Mouse (Mus musculus): ENCODE results near the gene Dnph1.

Gene Dnph1

GRCm38 (mm10) chr17:46503847-46504638, 7.5 kb downstream of the Dnph1 start:
- no peak for DNase-seq (ENCODE audit: low spot score)

DNA sequence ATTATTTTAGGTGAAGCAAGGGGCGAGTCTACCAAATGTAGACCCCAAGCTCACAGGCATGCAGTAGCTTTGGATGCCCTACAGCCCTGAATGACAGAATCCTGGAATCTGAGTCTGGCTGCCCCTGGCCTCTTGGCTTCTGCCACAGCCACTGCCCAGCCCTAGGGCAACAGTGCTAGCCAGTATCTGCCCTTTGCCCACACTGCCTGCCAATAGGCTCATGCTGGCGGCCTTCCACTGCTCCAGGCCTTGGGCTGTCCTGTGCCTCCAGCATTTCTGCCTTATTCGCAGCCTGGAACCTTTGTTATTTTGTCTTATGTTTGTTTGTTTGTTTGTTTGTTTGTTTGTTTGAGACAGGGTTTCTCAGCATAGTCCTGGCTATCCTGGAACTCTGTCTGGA, 9.1 kb downstream of the Dnph1 start:
- DNase-seq (ENCODE audit: low spot score), result no peak

DNA sequence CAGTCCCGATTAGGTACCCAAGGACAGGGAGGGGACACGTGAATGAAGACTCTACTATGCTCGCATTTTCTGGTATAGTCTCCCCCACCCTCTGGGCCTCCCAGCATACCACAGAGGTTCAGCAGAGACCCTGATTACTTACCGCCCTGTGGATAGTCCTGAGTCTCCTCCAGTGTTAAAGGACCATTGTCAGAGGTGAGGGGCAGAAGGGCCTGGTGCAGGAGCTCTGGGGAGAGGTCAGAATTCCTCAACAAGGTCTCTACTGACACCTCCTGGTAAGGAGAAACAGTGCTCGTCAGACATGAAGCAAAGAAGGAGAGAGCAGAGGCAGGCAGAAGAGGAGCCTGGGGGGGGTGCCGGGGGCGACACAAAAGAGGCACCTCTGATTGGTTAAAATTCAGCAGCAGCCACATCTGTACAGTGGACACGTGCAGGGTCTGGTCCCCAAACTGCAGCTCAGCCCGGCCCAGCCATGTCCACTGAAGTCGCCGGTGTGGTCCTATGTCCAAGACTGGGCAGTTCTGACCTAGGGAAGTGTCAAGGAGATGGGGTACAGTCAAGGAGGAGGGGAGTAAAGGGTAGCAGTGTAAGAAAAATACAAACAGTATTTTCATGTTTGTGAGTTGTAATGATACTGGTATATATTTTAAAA, 14.7 kb downstream of the Dnph1 start:
- no peak for DNase-seq (ENCODE audit: low spot score)

- no peak for DNase-seq (ENCODE audit: low spot score)
Observed at GRCm38 (mm10) chr17:46513329-46513728, 16.8 kb downstream of the Dnph1 start.

DNA sequence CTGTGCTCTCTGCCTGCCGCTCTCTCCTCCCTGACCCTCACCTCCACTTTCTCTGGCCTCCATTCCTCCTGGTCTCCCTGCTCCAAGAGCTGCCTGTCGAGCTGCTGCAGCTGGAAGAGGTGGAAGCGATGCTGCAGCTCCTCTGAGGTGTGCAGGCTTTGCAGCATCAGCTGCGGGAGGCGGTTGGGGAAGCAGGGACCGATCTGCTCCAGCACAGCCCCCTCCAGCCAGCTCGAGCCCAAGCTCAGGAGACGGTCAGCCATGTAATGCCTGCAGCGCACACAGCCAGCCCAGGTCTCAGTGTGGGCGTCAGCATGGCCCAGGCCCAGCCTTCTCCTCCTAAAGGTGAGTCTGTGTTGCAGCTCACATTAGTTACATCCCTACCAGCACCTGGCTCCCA, 23.5 kb downstream of the Dnph1 start:
- DNase-seq (ENCODE audit: low spot score), result no peak

- no peak for DNase-seq (ENCODE audit: low spot score)
Observed at GRCm38 (mm10) chr17:46520385-46520979, 24.0 kb downstream of the Dnph1 start.

GRCm38 (mm10) chr17:46521174-46521573, 24.7 kb downstream of the Dnph1 start:
- DNase-seq (ENCODE audit: low spot score), result no peak

- no peak for DNase-seq (ENCODE audit: low spot score)
Observed at GRCm38 (mm10) chr17:46521963-46522668, 25.6 kb downstream of the Dnph1 start.

DNA sequence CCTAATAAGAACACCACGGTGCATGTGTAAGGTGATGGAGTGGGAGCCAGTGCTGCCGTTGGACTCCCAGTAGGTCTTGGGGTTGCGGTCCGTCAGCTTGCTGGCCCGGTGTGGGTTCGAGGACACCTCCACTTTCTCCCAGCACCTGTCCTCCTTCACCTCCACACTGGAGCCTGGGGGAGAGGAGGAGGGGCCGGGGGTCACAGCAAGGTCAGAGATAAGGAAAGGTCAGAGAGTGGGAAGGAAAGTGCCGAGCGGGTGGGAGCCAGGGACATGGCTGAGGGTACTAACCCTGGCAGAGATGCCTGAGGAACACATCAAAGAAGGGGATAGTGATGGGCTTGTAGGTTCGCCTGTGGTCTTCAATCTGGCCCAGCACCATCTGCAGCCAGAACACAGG, 28.6 kb downstream of the Dnph1 start:
- DNase-seq (ENCODE audit: low spot score), result no peak

- peak; percentile 63 for DNase-seq (ENCODE audit: low spot score)
Observed at GRCm38 (mm10) chr17:46525579-46526307, 29.2 kb downstream of the Dnph1 start.

GRCm38 (mm10) chr17:46543661-46544060, 47.1 kb downstream of the Dnph1 start:
- DNase-seq (ENCODE audit: low spot score), result no peak

DNA sequence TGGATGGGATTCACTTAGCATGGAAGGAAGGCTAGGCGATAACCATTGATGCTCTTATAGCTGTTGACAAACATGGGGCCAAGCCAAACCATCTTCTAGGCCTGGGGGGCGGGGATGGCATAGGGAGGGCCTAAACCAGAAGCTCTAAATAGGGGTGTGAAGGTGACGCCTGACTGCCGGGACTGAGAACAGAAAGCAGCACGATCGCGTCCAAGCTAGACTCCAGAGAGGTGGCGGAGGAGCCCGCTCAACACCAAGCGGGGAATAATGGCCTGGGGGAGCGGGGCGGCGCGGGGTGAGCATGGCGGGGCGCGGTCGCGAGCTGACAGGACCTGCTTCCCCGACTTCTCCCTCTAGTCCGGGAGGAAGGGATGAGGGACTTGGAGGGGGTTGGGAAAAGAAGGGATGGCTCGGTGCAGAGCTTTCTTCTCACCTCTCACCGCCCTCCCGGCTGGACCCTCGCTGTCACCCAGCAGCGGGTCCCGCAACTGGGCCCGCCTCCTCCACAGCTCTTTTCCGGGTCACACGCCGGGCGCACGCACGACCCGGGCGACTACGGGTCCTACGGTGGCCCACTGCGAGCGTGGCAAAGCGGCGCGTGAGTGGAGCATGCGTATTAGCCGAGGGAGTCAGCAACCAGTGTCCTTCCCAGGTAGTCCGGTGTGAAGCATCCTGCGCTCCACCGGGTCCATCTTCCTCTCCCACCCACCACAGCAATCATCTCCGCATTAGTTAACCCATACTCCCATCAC, 49.5 kb downstream of the Dnph1 start, which contains the start of gene Cul9:
Gene Cul9, minus strand, starts transcription at position 576 of the 752 bp plus-strand sequence.
- no peak for DNase-seq (ENCODE audit: low spot score)

DNA sequence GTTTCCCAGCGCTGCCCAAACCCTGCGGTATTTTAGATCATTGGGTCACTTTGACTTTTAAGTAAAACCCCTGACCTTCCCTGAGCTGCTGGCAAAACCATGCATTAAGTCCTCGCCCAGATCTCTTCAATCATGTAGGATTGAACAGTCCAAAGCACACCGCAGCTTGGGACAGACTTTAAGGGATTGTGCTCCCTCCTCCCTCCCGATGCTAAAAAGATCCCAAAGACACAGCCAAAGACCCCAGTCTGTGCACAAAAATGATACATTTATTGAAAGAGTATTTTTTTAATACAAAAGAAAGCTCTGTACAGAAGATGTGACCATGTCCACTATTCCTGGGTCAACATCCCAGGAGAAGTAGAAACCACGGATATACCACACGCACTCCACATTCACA, 50.1 kb downstream of the Dnph1 start:
- no peak for DNase-seq (ENCODE audit: low spot score)

DNA sequence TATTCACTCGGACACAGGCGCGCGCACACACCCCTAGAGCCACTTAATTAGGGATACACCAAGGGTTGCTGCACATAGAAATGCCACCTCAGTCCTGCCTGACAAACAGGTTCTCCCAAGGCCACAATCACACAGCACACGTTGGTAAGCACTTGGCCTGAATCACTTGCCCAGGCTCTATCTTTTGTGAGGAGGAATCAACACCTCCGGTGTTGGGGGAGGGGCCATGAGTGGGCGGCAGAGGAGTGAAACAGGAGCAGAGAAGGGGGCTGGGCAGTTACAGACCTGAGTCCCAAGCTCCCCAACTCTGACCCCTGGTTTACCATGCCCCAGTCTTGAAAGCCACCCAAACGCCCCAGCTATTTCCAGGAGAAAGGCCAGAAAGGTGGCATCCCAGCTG, 50.5 kb downstream of the Dnph1 start:
- no peak for DNase-seq (ENCODE audit: low spot score)

- no peak for DNase-seq (ENCODE audit: low spot score)
Observed at GRCm38 (mm10) chr17:46547923-46548322, 51.4 kb downstream of the Dnph1 start.

DNA sequence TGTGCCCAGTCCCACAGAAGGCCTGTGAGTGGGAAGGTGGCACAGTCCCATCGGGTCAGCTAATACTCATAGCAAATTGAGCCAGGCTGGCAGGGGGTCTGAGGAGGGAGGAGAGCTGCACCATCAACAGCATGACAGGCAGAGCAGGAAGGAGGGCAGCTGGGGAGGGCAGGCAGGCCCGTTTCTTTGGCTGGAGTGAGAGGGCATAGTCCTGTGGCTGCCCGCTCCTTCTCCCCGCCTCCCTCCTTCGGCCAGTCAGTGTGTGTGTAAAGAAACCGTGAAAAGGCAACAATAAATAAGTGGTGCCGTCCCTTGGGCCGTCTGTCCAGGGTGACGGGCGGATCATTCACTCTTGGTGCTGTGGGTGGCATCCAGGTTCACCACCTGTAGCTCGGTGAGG, 52.2 kb downstream of the Dnph1 start:
- DNase-seq (ENCODE audit: low spot score), result no peak

GRCm38 (mm10) chr17:46549193-46549592, 52.7 kb downstream of the Dnph1 start:
- no peak for DNase-seq (ENCODE audit: low spot score)

Data from c-Kit-positive CD71-positive TER-119-positive erythroid progenitor cells, embryonic 14.5 days (primary cell).